Mouse (Mus musculus) bone marrow macrophage, adult 2 months (primary cell): ENCODE measurements around the gene Cog7.

Experiments
- CTCF ChIP-seq: IDR thresholded peaks from 2 replicates; pipeline ENCODE4 v1.5.1; 2012; ENCODE audit warnings: low read depth, mild to moderate bottlenecking, low read length, moderate library complexity
- POLR2A ChIP-seq: IDR thresholded peaks from 2 replicates; pipeline ENCODE4 v1.6.1; 2012; ENCODE audit warnings: mild to moderate bottlenecking, low read depth, low read length, borderline replicate concordance

GRCm38 (mm10) chr7:121968242-121968641 is 13.3 kb downstream of the Cog7 start:
- TF ChIP-seq CTCF (no peak), POLR2A (no peak)
